Mouse (Mus musculus) G1E-ER4 (cell line): ENCODE results near the gene Abcb8. TPM values are rescaled to one million over a fixed set of nuclear protein-coding genes. Genes with fewer than 3 reads are reported as not detected.

Experiments
- GATA1 ChIP-seq: IDR thresholded peaks from one replicate; pipeline ENCODE4 v1.8.0; 2012; ENCODE audit warnings: low read length, inconsistent platforms
- polyA plus RNA-seq: library from polyadenylated mRNA; stranded (reverse); fragments of >175 nt; gene quantifications from 2 replicates; pipeline ENCODE4 v1.2.3, GENCODE M21; 2012

Abcb8 gene
- polyA plus RNA-seq, 1 experiment = 60.9 TPM

GRCm38 (mm10) chr5:24360792-24361454, 32.5 kb upstream of the Abcb8 start:
- TF ChIP-seq GATA1 = no peak

DNA sequence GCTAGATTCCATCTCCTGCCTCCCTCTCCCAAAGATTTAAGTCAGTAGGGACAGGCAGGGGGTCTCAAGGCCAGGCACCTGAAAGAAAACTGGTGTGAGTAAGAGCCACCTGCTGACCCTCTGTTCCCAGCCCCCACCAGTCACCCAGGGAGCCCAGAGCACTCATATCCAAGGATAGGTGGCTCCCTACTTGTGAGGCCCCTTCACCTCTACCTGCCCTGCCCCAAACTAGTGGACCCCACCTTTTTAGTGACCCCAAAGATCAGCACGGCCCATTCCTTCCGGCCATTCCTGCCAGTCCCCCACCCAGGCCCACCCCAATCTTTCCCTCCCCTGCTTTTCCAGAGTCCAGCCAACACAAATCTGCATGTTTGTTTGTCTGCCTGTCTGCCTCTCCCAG, 30.0 kb upstream of the Abcb8 start:
- no peak for TF ChIP-seq GATA1

GRCm38 (mm10) chr5:24364061-24364460, 29.4 kb upstream of the Abcb8 start:
- no peak for TF ChIP-seq GATA1

DNA sequence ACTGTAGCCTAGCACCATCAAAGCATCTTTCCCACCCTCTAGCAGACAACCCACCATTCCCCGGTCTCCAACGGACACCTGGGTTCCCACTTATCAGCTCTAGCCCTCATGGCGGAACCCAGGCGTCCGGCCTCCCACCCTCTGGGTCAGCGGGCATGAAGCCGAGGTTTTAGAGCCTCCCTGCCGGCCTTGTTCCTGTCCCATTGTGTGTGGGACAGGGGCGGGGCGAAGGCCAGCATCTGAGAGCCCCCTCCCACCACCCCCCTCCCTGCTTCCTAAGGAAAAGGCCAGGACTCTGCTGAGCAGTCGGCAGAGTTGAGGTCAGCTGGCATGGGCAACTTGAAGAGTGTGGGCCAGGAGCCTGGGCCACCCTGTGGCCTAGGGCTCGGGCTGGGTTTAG, 29.0 kb upstream of the Abcb8 start, which contains the start of gene Nos3:
Nos3 (plus strand) TSS at position 303 of the 400 bp plus-strand sequence.
- no peak for TF ChIP-seq GATA1

DNA sequence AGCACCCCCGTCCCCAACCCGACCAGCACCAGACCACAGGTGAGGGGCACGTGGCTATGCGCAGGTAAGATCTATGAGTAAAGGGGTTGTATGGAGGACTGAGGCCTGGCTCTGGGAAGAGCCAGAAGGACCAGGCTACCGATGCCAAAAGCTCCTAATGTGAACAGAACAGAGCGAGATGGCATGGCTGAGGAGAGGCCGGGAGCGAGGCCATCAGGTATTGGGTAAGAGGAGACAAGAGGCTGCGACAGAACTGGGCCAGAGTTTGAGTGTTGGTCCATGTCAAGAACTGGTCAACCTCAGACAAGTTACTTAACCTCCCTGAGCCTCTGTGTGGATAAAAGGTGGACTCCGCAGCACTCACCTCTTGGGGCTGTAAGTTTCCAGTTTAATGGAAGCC, 28.5 kb upstream of the Abcb8 start:
- no peak for TF ChIP-seq GATA1

DNA sequence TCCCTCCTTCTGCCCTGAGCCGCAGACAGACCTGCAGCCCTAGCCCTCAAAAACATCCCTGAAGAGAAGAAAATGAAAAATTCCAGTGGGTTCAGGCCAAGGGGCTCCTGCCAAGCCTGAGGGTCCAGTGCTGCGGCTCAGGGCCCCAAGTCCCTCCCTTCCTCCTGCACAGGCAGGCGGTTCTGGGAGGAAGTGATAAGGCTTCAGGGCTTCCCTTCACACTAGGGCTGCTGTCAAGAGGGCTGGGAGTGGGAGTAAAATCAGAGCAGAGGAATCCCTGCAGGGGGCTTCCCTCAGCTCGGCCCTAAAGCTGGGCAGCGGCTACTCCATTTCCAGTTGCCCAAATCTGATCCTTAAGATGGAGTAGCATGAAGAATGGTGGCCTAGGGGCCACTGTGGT, 27.9 kb upstream of the Abcb8 start:
- TF ChIP-seq GATA1 = no peak

- TF ChIP-seq GATA1 = no peak
Observed at GRCm38 (mm10) chr5:24366426-24366825, 27.0 kb upstream of the Abcb8 start.

DNA sequence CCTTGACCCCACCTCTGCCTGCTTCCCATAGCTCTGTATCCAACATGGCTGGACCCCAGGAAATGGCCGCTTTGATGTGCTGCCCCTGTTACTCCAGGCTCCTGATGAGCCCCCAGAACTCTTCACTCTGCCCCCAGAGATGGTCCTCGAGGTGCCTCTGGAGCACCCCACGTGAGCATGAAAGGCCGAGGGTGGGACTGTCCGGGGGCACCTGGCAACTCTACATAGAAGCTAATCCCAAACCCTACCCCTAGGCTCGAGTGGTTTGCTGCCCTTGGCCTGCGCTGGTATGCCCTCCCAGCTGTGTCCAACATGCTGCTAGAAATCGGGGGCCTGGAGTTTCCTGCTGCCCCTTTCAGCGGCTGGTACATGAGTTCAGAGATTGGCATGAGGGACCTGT, 23.7 kb upstream of the Abcb8 start:
- no peak for TF ChIP-seq GATA1

DNA sequence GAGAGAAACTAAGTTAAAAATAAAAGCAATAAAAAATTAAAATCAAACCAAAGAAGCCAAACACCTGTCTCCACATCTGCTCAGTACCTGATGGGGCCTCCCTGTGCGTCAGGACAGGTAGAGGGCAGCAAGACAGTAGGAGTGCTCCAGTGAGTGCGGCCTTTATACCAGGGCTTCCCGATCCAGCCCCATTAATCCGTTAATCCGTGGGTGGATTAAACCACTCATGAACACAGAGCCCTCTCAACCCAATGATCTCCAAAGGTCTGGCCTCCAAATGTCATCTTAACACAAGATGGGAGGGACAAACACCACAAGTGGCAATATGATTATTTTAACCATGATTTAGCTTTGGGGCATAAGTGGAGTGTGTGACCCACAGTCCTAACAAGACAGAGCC, 19.7 kb upstream of the Abcb8 start:
- no peak for TF ChIP-seq GATA1

DNA sequence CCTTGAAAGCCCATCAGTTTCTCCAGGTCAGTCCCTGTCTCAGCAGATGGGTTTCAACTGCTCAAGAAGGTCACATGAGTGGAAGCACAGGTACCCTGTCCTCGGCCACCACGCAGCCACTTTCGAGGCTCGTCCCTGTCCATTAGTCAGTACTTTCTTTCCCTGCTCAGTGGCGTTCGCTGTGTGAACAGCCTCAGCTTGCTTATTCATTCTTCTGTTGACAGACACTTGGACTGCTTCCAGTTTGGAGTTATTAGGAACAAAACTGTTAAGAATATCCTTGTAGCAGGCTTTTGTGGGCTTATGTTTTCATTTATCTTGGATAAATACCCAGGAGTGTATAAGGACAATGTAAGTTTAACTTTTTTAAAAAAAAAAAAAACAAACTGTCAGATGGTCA, 19.2 kb upstream of the Abcb8 start:
- TF ChIP-seq GATA1 = no peak

GRCm38 (mm10) chr5:24374666-24375328, 18.7 kb upstream of the Abcb8 start:
- no peak for TF ChIP-seq GATA1

- TF ChIP-seq GATA1 = no peak
Observed at GRCm38 (mm10) chr5:24378700-24379099, 14.8 kb upstream of the Abcb8 start.

DNA sequence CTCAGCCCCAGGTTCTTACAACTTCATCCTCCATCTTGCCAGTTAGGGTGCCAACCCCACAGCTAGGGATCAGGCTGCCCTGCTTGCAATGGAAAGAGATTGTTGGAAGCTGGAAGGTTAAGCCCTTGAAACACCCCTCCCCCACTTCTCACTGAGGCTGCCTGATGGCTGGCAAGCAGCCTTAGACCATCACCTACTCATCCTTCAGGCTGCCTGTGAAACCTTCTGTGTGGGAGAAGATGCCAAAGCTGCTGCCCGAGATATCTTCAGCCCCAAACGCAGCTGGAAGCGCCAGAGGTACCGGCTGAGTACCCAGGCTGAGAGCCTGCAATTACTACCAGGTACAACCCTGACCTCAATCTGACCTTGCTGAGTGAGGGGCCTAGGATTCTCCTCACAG, 14.0 kb upstream of the Abcb8 start:
- no peak for TF ChIP-seq GATA1

- TF ChIP-seq GATA1 = no peak
Observed at GRCm38 (mm10) chr5:24380499-24380898, 13.0 kb upstream of the Abcb8 start.

- no peak for TF ChIP-seq GATA1
Observed at GRCm38 (mm10) chr5:24381486-24381885, 12.0 kb upstream of the Abcb8 start.

- no peak for TF ChIP-seq GATA1
Observed at GRCm38 (mm10) chr5:24381988-24382387, 11.5 kb upstream of the Abcb8 start.
